Mouse (Mus musculus): ENCODE measurements around the gene Gm49395. TPM values are rescaled to one million over a fixed set of nuclear protein-coding genes. Genes with fewer than 3 reads are reported as not detected.

The Gm49395 gene
- polyA plus RNA-seq, 1 experiment = 6.6 TPM

DNA sequence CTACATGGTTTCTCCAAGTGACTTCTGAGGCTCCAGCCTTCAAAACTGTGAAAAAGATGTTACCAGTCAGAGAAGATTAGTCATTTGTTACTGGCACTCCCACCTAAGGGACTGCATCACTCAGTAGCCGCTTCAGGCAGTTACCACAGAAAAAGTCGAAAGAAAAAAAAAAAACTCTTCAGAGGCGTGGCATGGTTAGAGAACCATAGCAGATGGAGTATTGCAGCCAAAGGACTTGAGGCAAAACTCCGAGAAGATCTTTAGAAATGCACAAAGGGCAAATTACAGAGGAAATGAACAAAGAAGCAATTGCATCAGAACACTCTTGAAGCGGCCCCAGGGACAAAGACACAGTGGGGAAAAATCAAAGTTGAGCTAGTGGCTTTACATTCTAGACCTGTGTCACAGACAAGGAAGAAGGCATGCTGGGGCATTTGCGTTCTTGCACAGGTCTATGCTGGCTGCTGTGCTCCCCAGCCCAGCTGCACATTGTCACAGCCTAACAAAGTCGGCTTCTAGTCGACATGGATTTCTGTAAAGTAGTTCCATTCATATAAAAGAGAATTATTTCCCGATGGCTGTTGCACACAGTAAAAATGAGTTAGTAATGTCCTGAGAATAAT is 95.4 kb downstream of the Gm49395 start:
- TF ChIP-seq POLR2A (IDR thresholded peaks at IDR 0.05; ENCODE audit: low read depth, low read length) (no peak), CTCF (IDR thresholded peaks at IDR 0.05; ENCODE audit: borderline replicate concordance, insufficient read depth, low read length) (no peak)
- no peaks in the 10 kb centered on the region for H3K4me1 ChIP-seq (ENCODE audit: control insufficient read depth, insufficient read depth, low read length)
- H3K4me3 ChIP-seq (ENCODE audit: insufficient read depth, low read length) = no peak overlapping the region
- no peak overlapping the region for H3K27ac ChIP-seq (ENCODE audit: insufficient read depth, low read length)

DNA sequence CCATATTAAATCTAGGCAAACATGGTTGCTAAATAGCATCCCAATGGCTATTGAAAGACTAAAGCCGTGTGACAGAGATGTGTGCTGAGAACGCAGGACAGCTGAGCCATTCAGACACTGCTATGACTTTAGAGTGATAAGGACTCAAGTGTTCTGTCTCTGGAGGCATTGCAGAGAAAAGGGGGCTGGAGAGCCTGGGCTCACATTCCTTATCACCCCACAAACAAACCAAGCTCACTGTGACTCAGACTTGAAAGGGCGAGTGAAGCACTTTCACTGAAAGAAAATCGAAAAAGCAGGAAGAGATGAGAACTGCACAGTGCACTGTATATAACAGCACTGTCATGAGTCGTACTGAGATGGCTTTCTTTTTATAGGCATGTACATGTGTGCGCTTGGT is 96.4 kb downstream of the Gm49395 start:
- no peaks in the 10 kb centered on the region for H3K4me1 ChIP-seq (ENCODE audit: control insufficient read depth, insufficient read depth, low read length)
- TF ChIP-seq CTCF (IDR thresholded peaks at IDR 0.05; ENCODE audit: borderline replicate concordance, insufficient read depth, low read length) (no peak), POLR2A (IDR thresholded peaks at IDR 0.05; ENCODE audit: low read depth, low read length) (no peak)
- H3K4me3 ChIP-seq (ENCODE audit: insufficient read depth, low read length) = no peak overlapping the region
- no peak overlapping the region for H3K27ac ChIP-seq (ENCODE audit: insufficient read depth, low read length)

DNA sequence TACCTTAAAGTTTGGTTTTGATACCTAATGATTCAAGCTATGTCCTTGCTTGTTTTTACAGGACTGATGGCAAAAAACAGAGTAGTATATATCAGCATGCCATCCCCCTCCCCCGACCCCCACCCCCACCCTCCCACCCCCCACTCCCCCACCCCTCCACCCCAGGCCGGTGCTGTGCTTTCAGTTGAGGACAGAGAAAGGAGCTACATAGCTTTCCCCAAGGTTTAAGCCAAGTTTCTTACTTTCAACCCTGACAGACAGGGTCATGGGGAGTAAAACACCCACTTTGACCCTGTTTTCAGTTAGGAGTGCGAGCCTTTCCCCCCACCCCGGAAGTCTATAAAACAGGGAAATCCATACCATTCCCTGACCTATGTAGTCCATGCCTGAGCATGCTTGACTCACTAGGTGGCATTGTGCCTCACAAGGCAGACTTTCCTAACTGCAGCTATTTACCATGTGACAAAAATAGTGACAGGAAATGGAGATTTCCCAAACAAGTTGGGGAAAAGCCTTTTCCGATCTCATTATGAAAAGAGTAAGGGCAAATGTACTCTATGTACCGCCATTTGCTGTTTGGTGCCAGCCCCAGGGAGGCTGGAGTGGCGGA is 98.2 kb downstream of the Gm49395 start:
- no peaks in the 10 kb centered on the region for H3K4me1 ChIP-seq (ENCODE audit: control insufficient read depth, insufficient read depth, low read length)
- no peak overlapping the region for H3K4me3 ChIP-seq (ENCODE audit: insufficient read depth, low read length)
- TF ChIP-seq CTCF (IDR thresholded peaks at IDR 0.05; ENCODE audit: borderline replicate concordance, insufficient read depth, low read length) (no peak), POLR2A (IDR thresholded peaks at IDR 0.05; ENCODE audit: low read depth, low read length) (no peak)
- H3K27ac ChIP-seq (ENCODE audit: insufficient read depth, low read length) = no peak overlapping the region

DNA sequence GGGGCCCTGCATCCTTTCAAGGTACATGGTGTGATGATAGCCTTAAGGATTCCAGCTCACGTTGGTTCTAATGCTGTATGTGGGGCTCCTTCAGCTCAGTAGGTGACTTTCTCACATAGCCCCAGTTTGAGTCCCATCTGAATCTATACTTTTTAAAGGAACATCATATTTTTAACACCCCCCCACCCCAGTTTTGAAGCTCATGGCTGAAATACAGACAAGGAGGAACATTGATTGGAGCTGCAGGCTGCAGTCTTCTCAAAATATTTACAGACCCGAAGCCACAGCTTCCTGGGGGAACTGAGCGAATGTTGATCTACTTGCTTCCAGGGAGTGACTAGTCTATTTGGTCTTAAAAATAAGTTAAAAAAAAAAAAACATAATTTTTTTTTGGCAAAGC is 98.9 kb downstream of the Gm49395 start:
- TF ChIP-seq POLR2A (IDR thresholded peaks at IDR 0.05; ENCODE audit: low read depth, low read length) (no peak), CTCF (IDR thresholded peaks at IDR 0.05; ENCODE audit: borderline replicate concordance, insufficient read depth, low read length) (no peak)
- Histone ChIP-seq H3K27ac (ENCODE audit: insufficient read depth, low read length) (no peak overlapping the region), H3K4me1 (ENCODE audit: control insufficient read depth, insufficient read depth, low read length) (no peaks in the 10 kb centered on the region), H3K4me3 (ENCODE audit: insufficient read depth, low read length) (no peak overlapping the region)

DNA sequence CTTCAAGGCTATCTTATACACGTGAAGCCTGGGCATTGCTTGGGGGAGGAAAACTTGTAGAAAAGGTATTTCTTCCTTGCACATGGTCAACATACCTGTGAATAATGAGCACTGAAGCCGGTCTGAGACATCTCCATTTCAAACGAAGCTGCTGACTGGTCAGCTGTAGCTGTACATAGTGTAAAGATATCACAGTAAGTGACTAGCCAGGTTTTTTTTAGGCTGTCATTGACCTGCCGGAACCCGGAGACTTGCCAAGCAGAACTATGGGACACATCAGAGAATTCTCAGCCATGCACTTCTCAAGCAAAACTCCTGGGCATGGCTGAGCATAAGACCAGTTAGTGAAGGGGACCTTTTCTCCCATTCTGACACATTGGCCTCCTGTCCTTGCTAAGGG is 99.6 kb downstream of the Gm49395 start:
- no peaks in the 10 kb centered on the region for H3K4me1 ChIP-seq (ENCODE audit: control insufficient read depth, insufficient read depth, low read length)
- TF ChIP-seq POLR2A (IDR thresholded peaks at IDR 0.05; ENCODE audit: low read depth, low read length) = no peak
- TF ChIP-seq CTCF (IDR thresholded peaks at IDR 0.05; ENCODE audit: borderline replicate concordance, insufficient read depth, low read length) = no peak
- no peak overlapping the region for H3K4me3 ChIP-seq (ENCODE audit: insufficient read depth, low read length)
- no peak overlapping the region for H3K27ac ChIP-seq (ENCODE audit: insufficient read depth, low read length)

DNA sequence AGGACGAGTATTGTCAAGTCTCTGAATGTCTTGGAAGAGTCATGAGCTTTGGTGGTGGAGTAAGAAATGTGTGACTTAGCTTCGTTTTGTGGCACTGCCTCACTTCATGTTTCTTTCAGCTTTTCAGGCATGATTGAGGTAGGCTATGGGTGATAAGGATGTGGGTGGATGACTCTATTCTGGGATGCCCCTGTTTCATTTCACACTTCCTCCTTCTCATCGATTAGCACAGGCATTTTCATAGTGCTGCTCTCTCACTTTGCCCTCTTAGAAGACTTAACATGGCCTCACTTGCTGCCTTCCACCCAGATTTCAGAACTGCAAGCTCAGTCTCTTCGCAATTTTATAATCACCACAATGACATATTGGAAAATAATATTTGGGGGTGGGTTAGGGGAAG is 102.1 kb downstream of the Gm49395 start:
- Histone ChIP-seq H3K4me3 (ENCODE audit: insufficient read depth, low read length) (no peak overlapping the region), H3K4me1 (ENCODE audit: control insufficient read depth, insufficient read depth, low read length) (no peaks in the 10 kb centered on the region), H3K27ac (ENCODE audit: insufficient read depth, low read length) (no peak overlapping the region)
- TF ChIP-seq POLR2A (IDR thresholded peaks at IDR 0.05; ENCODE audit: low read depth, low read length) (no peak), CTCF (IDR thresholded peaks at IDR 0.05; ENCODE audit: borderline replicate concordance, insufficient read depth, low read length) (no peak)

DNA sequence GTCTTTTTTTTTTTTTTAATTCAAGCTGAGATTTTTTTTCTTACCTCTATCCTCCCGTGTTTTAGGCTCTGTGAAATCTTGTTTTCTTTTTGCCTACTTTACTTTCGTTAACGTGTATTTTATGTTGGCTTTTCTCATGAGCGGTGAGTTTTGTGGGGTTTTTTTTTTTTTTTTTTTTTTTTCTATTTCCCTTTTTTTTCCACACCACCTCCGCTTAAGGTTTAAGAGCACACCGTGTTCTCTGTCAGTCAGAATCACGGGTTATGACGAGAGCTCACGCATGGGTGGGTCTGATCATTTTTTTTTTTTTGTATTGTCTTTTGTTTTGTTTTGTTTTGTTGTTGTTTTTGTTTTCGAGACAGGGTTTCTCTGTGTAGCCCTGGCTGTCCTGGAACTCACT is 103.6 kb downstream of the Gm49395 start:
- Histone ChIP-seq H3K4me1 (ENCODE audit: control insufficient read depth, insufficient read depth, low read length) (no peaks in the 10 kb centered on the region), H3K4me3 (ENCODE audit: insufficient read depth, low read length) (no peak overlapping the region), H3K27ac (ENCODE audit: insufficient read depth, low read length) (no peak overlapping the region)
- no peak for TF ChIP-seq CTCF (IDR thresholded peaks at IDR 0.05; ENCODE audit: borderline replicate concordance, insufficient read depth, low read length)
- TF ChIP-seq POLR2A (IDR thresholded peaks at IDR 0.05; ENCODE audit: low read depth, low read length) = no peak

DNA sequence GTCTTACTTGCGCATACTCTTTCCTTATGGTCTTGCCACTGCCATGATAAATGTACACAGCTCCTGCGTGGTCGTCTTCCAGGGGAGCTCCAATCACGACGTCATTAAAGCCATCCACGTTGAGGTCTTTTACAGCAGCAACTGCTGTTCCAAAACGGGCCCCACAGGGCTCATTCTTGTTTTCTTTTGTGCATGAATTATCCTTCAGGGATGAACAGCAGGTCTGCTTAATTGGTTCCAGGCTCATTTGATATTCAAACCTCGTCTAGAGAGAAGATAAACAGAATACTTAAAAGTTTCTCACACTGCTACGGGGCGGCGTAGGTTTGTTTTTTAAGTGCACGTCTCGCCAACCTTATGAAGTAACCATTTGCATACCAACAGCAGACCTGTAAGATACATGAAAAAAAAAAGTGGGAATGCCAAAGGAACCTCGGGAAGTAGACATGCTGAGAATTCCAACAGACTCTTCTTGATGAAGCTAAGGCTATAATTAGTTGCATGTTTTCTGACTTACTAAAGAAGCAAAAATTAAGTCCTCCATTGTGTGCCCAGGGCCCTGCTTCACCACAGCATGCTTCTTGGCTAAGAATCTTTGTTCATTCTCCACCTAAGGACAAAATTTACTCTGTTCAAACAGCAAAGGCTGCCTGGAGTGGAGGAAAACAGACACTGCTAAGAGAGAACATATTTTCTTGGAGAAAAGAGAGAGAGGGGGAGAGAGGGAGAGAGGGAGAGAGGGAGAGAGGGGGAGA is 109.3 kb downstream of the Gm49395 start:
- H3K27ac ChIP-seq (ENCODE audit: insufficient read depth, low read length) = no peak overlapping the region
- H3K4me1 ChIP-seq (ENCODE audit: control insufficient read depth, insufficient read depth, low read length) = no peaks in the 10 kb centered on the region
- no peak overlapping the region for H3K4me3 ChIP-seq (ENCODE audit: insufficient read depth, low read length)
- TF ChIP-seq POLR2A (IDR thresholded peaks at IDR 0.05; ENCODE audit: low read depth, low read length) = no peak
- no peak for TF ChIP-seq CTCF (IDR thresholded peaks at IDR 0.05; ENCODE audit: borderline replicate concordance, insufficient read depth, low read length)

DNA sequence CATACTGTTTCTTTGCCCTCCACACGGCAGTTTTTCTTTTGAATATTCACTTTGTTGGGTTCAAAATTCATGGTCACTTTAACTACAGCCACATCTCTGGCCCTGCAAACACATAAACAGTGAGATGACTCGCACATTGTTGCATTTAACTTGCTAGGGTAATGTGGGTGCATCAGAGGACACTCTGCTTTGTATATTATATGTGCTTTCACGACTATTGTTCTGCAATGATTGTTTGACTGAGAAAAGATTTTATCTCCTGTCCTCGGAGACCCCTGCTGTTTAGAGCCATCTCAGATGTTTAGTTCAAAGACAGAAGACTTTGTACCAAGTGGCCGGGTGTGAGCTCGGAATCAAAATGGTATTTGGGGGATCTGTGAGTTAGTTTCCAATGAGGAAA is 114.1 kb downstream of the Gm49395 start:
- Histone ChIP-seq H3K4me3 (ENCODE audit: insufficient read depth, low read length) (no peak overlapping the region), H3K4me1 (ENCODE audit: control insufficient read depth, insufficient read depth, low read length) (no peaks in the 10 kb centered on the region), H3K27ac (ENCODE audit: insufficient read depth, low read length) (no peak overlapping the region)
- TF ChIP-seq CTCF (IDR thresholded peaks at IDR 0.05; ENCODE audit: borderline replicate concordance, insufficient read depth, low read length) (no peak), POLR2A (IDR thresholded peaks at IDR 0.05; ENCODE audit: low read depth, low read length) (no peak)

DNA sequence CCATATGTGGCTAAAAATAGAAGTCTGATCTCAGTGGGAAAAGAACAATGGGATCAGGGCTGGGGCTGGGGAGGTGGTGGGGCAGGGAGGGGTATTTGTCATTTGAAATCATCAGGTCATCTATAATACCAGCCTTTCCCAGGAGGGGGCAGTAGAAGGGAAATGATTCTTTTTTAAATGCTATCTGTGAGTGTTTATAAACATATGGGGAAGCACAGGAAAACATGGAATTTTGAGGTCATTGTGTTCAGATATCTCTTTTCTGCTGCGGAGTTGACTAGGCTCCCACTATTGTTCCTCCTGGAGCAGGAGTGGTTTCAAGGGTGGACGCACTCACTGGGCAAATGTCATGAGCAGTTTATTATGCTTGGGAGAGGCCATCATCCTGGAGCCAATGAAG is 114.6 kb downstream of the Gm49395 start:
- Histone ChIP-seq H3K27ac (ENCODE audit: insufficient read depth, low read length) (no peak overlapping the region), H3K4me1 (ENCODE audit: control insufficient read depth, insufficient read depth, low read length) (no peaks in the 10 kb centered on the region), H3K4me3 (ENCODE audit: insufficient read depth, low read length) (no peak overlapping the region)
- no peak for TF ChIP-seq CTCF (IDR thresholded peaks at IDR 0.05; ENCODE audit: borderline replicate concordance, insufficient read depth, low read length)

Other genes starting within 250 kb of the Gm49395 start
- 1.1 and 1.3 TPM in 2 replicates for gene Itga2, start 169.8 kb downstream of the Gm49395 start, polyA plus RNA-seq (2011; ENCODE audit: insufficient read length, low read depth, missing spikeins)
- gene Pelo, start 11.7 kb downstream of the Gm49395 start, polyA plus RNA-seq (2011; ENCODE audit: insufficient read length, low read depth, missing spikeins) = 14.1 and 17.0 TPM in 2 replicates
- 17.9 and 23.1 TPM in 2 replicates for gene Itga1, start within 50 bp of the Gm49395 start, polyA plus RNA-seq (2011; ENCODE audit: insufficient read length, low read depth, missing spikeins)

Data from embryonic fibroblast, embryonic 13.5 days (primary cell).